Mouse (Mus musculus) adrenal gland, postnatal 14 days (tissue): ENCODE data around the gene Ppm1l. TPM values are rescaled to one million over a fixed set of nuclear protein-coding genes. Genes with fewer than 3 reads are reported as not detected.

ENCODE experiments used
- DNase-seq: peaks from one replicate; pipeline ENCODE4 v3.0.0; 2021; ENCODE audit warnings: mixed read lengths
- long read RNA-seq, 2 experiments: library from polyadenylated mRNA; stranded (forward); transcript quantifications; one replicate each; pipeline ENCODE4 v2.0.0; 2021
- total RNA-seq: library from RNA; stranded (reverse); gene quantifications from 2 replicates; pipeline ENCODE4 v1.2.3, GENCODE M21; 2021

Ppm1l gene
- total RNA-seq = 12.6 and 13.5 TPM in 2 replicates
- long read RNA-seq, experiment 1, full-length matches to known transcripts = 8 of 13 reads
- long read RNA-seq, experiment 1, partial matches to known transcripts = 0 of 13 reads
- long read RNA-seq, experiment 1, other reads (novel, unspliced or antisense) = 5 of 13 reads
- long read RNA-seq, experiment 2, full-length matches to known transcripts = 9 of 10 reads
- long read RNA-seq, experiment 2, partial matches to known transcripts = 0 of 10 reads
- long read RNA-seq, experiment 2, other reads (novel, unspliced or antisense) = 1 of 10 reads

DNA sequence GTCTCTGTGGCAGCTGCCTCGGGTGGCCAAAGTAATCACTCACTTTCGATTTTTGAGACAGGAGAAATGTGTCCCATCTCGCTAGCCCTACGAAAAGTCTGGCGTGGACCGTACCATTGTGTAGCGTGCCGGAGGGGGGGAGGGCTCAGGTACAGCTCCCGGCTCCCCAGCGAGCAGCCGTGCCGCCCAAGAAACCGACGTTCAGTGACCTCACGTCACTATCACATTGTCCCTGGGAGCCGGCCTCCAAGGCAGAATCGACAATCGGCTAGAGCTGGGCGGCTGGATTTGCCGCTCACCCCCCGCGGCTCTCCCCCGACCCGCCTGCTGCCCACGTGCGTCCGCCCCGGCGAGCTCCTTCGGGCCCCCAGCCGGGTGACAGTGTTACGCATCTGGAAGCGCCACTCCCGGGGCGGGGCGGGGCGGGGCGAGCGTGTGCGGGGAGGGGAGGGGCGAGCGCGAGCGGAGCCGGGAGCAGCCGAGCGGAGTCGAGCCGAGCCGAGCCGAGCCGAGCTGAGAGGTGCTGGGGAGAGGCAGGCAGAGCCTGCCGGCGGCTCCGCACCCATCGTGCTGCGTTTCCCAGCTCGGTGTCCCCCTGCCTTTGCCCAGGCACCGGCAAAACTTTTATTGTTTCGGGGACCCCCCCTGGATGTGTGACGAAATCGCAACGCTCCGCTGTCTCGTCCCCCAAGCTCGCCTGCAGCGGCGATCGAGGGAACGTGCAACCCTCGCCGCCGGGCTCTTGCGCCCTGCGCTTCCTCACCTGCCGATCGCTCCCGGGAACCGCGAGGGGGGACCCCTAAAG lies at the start of gene Ppm1l:
Gene Ppm1l (plus strand): TSS at position 471 of the 805 bp plus-strand sequence.
- peak; percentile 95 for DNase-seq

DNA sequence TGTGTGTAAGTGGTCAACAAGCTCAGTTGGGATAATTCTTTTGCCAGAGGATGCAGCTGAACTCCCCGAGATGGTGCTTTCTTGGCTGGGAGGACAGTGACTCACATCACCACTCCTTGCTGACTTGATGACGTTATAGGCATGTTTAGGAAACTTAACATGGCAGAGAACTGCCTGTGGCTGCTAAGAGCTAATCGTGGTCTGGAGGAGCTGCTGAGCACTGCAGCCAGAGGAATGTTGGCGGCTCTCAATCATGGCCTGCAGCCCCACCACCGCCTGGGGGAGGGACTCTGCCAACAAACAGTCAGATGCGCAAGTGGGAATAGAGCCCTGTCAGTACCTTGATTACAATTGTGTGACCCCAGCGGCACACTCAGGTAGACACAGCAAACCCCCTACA lies 44.8 kb upstream of the Ppm1l start:
- DNase-seq = no peak

GRCm38 (mm10) chr3:69274018-69274663 lies 42.5 kb upstream of the Ppm1l start:
- DNase-seq = no peak

GRCm38 (mm10) chr3:69274664-69275312 lies 41.9 kb upstream of the Ppm1l start:
- DNase-seq = no peak

- no peak for DNase-seq
These were observed 38.0 kb upstream of the Ppm1l start for GRCm38 (mm10) chr3:69278648-69279047.

- DNase-seq = no peak
These were observed 34.3 kb upstream of the Ppm1l start for GRCm38 (mm10) chr3:69282406-69282805.

GRCm38 (mm10) chr3:69283085-69283847 lies 33.4 kb upstream of the Ppm1l start:
- no peak for DNase-seq

- DNase-seq = peak; percentile 13
These were observed 26.8 kb upstream of the Ppm1l start for GRCm38 (mm10) chr3:69289833-69290232.

GRCm38 (mm10) chr3:69290294-69290693 lies 26.4 kb upstream of the Ppm1l start:
- DNase-seq = peak; percentile 94

DNA sequence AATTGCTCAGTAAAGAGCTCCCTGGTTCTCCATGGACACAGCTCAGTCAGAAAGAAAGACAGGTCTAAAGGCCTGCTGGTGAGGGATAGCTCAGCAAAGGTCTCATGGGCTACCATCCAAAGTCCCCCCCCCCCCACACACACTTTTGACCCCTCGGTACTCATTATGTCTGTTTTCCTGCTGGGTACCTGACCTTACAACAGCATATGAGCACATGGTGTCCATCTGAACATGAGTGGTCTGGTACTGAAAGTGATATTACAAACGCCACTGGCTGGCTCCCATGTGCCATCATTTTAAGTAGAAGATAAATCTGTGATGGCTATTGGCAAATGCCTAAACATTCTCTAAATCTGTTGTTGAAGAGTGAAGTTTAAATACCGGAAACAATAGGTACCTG lies 25.8 kb upstream of the Ppm1l start:
- DNase-seq = no peak

DNA sequence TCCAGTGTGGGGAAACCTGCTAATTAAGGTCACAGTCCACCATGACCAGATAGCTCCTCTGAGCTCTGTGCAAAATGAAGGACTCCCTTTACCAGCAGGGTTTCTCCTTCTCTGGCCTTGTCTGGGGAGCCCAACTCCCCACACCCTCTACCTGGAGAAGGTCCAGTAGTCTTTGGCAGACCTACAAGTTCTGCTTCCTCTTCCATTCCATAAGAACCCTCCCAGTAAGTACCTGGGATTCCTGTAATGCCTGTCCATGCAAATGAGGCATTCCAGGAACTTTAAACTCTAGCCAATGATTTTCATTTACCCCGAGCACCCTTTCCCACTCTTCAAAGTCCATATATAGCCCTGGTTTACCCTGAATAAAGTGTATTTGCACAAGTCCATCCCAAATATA lies 24.0 kb upstream of the Ppm1l start:
- no peak for DNase-seq

GRCm38 (mm10) chr3:69296270-69296669 lies 20.4 kb upstream of the Ppm1l start:
- no peak for DNase-seq

DNA sequence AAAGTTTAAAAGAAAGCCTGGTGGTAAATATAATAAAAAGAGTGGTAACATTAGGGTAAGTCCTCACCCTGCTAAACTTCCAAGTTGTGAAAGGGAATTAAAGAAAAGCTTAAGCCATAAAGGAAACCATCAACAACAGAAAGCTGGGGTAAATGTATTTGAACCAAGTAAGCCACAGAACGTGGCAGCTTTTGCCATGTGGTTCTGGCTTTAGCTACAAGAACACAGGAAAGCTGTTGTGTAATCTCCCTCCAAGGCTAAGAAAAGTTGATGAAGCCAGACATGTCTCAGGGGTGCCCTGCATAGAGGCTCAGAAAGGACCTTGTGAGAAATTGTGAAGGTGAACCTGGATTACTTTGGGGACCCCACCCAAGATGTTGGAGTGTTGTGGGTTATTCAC lies 16.5 kb upstream of the Ppm1l start:
- peak; percentile 11 for DNase-seq

GRCm38 (mm10) chr3:69315810-69316390 lies 761 bp upstream of the Ppm1l start:
- no peak for DNase-seq

DNA sequence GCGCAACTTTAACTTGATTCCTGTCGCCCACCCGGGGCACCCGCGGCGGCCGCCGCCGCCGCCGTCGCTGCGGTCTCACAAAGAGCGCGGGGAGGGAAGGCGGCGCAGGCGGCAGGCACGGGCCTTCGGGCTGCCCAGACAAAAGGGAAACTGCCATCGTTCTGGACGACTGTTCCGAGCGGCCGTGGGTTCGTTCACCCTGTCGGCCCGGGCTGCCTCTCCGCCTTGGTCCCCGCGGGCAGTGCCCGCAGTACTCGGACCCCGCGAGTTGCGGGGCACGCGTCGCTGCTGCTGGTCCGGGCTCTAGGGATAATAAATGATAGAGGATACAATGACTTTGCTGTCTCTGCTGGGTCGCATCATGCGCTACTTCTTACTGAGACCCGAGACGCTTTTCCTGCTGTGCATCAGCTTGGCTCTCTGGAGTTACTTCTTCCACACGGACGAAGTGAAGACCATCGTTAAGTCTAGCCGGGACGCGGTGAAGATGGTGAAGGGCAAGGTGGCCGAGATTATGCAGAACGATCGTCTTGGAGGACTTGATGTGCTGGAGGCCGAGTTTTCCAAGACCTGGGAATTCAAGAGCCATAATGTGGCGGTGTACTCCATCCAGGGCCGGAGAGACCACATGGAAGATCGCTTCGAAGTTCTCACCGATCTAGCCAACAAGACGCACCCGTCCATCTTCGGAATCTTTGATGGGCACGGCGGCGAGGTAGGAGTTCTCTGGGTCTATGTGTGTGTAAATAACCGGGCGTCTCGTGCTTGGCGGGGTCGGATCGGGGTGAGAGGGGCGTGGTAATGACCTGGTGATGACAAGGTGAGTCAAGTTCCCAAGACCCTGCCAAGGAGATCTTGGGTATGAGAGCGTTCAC lies 827 bp downstream of the Ppm1l start:
- peak; percentile 72 for DNase-seq

- DNase-seq = peak; percentile 68
These were observed 1.7 kb downstream of the Ppm1l start for GRCm38 (mm10) chr3:69318131-69318951.

- DNase-seq = no peak
These were observed 2.5 kb downstream of the Ppm1l start for GRCm38 (mm10) chr3:69319061-69319720.

DNA sequence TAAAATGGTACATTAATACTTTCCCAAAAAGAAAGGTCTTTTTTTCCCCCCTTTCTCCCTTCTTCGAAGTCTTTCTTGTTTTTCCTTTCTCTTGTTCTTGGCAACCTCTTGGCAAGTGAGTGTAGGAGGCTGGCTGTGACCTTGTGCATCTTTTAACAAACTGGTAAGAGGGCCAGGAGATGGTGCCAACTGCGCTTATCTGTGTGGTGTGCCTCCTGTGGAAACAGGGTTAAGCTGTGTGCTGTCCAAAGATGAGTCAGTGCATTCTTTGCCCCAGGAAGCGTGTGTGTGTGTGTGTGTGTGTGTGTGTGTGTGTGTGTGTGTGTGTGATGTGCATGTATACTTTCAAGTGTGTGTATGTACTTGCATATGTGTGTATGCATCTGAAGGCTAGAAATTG lies 7.3 kb downstream of the Ppm1l start:
- peak; percentile 77 for DNase-seq

DNA sequence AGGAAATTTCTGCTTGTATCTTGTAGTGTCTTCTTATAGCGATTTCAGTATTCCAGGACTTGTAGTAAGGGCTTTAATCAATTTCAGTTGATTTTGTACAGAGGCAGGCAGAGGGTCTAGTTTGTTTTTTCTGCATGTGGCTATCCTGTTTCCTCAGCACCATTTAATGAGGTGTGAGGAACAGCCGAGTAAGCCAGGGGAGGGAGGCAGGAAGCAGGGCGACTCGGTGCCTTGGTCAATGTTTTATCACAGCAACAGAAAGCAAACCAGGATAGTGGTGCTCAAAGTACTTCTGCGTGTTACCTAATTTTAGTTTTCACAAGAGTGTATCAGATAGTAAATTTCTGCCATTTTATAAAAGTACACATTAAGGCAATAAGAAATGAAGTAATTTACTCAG lies 13.2 kb downstream of the Ppm1l start:
- DNase-seq = no peak
